Mouse (Mus musculus) embryonic facial prominence, embryonic 14.5 days (tissue): ENCODE results near the gene Mrpl18. TPM values are rescaled to one million over a fixed set of nuclear protein-coding genes. Genes with fewer than 3 reads are reported as not detected.

Source experiments
- ATAC-seq: fragments of 200-750 bp; cut with Nextera tagmentation; 2 replicates; pipeline ENCODE4 v1.8.0; 2017; ENCODE audit warnings: low read depth, moderate number of reproducible peaks, moderate TSS enrichment
- DNase-seq: peaks from one replicate; pipeline ENCODE4 v3.0.0-alpha.2; 2015; ENCODE audit warnings: low spot score
- H3K27ac ChIP-seq: fragments of 300-500 bp; sonication (generic); replicated peaks from 2 replicates; pipeline ENCODE4 v1.5.1; 2014; ENCODE audit warnings: low read depth, mild to moderate bottlenecking, low read length, moderate library complexity
- H3K27me3 ChIP-seq: fragments of 300-500 bp; sonication (generic); replicated peaks from 2 replicates; pipeline ENCODE4 v1.6.1; 2014; ENCODE audit warnings: low read length; ENCODE audit not compliant: control insufficient read depth, insufficient read depth
- H3K36me3 ChIP-seq: fragments of 300-500 bp; sonication (generic); 2 replicates; pipeline ENCODE4 v1.6.1; 2014; ENCODE audit warnings: low read length, mixed read lengths; ENCODE audit not compliant: control insufficient read depth, insufficient read depth
- H3K4me1 ChIP-seq: fragments of 300-500 bp; sonication (generic); 2 replicates; pipeline ENCODE4 v1.6.1; 2014; ENCODE audit warnings: antibody characterized with exemption, low read length; ENCODE audit not compliant: control insufficient read depth, insufficient read depth
- H3K4me2 ChIP-seq: fragments of 300-500 bp; sonication (generic); 2 replicates; pipeline ENCODE4 v1.6.1; 2014; ENCODE audit warnings: low read depth, mild to moderate bottlenecking, low read length, moderate library complexity, mixed read lengths
- H3K4me3 ChIP-seq: fragments of 300-500 bp; sonication (generic); 2 replicates; pipeline ENCODE4 v1.5.1; 2014; ENCODE audit warnings: low read depth, mild to moderate bottlenecking, low read length
- H3K9ac ChIP-seq: fragments of 300-500 bp; sonication (generic); 2 replicates; pipeline ENCODE4 v1.6.1; 2014; ENCODE audit warnings: low read depth, mild to moderate bottlenecking, low read length, moderate library complexity, mixed read lengths
- H3K9me3 ChIP-seq: fragments of 300-500 bp; sonication (generic); 2 replicates; pipeline ENCODE4 v1.6.1; 2016; ENCODE audit warnings: low read length; ENCODE audit not compliant: control insufficient read depth
- microRNA-seq: library from miRNA; unstranded; fragments of <30 nt; microRNA quantifications from one replicate; pipeline ENCODE4, GENCODE M21; 2016; ENCODE audit warnings: borderline number of aligned reads
- polyA plus RNA-seq: library from polyadenylated mRNA; unstranded; fragments of >200 nt; fragmentation: Nextera tagmentation; extraction: Ambion mirVana; gene quantifications from 2 replicates; pipeline ENCODE4 v1.2.1, GENCODE M21; 2014

Mrpl18 gene
- polyA plus RNA-seq, 1 experiment from 2014 or later = 123 TPM

- no peaks in the 10 kb centered on the region for H3K9me3 ChIP-seq
- H3K4me1 ChIP-seq = 0 out of 2 replicates have a peak, but pooled peaks cover 7% of the 10 kb centered on the region
- H3K27ac ChIP-seq = no peak overlapping the region
- no peaks in the 10 kb centered on the region for H3K36me3 ChIP-seq
- no peak overlapping the region for H3K4me3 ChIP-seq
- DNase-seq (no peak), ATAC-seq (no peak)
- no peak overlapping the region for H3K9ac ChIP-seq
- H3K27me3 ChIP-seq = no peaks in the 10 kb centered on the region
- H3K4me2 ChIP-seq = no peak overlapping the region
Measured at GRCm38 (mm10) chr17:12864111-12864510, 52.0 kb downstream of the Mrpl18 start.

Small RNA genes lying within 50 kb of the gene (microRNA-seq; reads per million reads assigned to microRNA genes)
- gene Gm24085 = not detected

Other genes starting within 250 kb of the Mrpl18 start
- 0.31 and 0.38 TPM in 2 replicates for gene Slc22a1, start 240.5 kb downstream of the Mrpl18 start, polyA plus RNA-seq
- gene Igf2r, start 146.7 kb downstream of the Mrpl18 start, polyA plus RNA-seq = 66.0 and 67.5 TPM in 2 replicates
- 0.99 and 2.1 TPM in 2 replicates for gene Mas1, start 48.2 kb downstream of the Mrpl18 start, polyA plus RNA-seq
- 0.10 and 0.14 TPM in 2 replicates for gene Mrgprh, start 40.3 kb downstream of the Mrpl18 start, polyA plus RNA-seq
- 1.9 and 2.8 TPM in 2 replicates for gene Pnldc1, start 6.1 kb downstream of the Mrpl18 start, polyA plus RNA-seq
- 408 and 423 TPM in 2 replicates for gene Tcp1, start 644 bp downstream of the Mrpl18 start, polyA plus RNA-seq
- 0.80 and 0.88 TPM in 2 replicates for gene Acat3, start 24.3 kb upstream of the Mrpl18 start, polyA plus RNA-seq
- gene Acat2, start 44.4 kb upstream of the Mrpl18 start, polyA plus RNA-seq = 85.8 and 98.2 TPM in 2 replicates
- 118 and 121 TPM in 2 replicates for gene Wtap, start 77.8 kb upstream of the Mrpl18 start, polyA plus RNA-seq
- gene Sod2, start 90.5 kb upstream of the Mrpl18 start, polyA plus RNA-seq = 117 and 136 TPM in 2 replicates
- gene Gpr31b, start 136.0 kb upstream of the Mrpl18 start, polyA plus RNA-seq = not detected in 2 replicates
- gene Tcp10b, start 144.8 kb upstream of the Mrpl18 start, polyA plus RNA-seq = 0.39 TPM in 1 of 2 replicates, not detected in the other
- 0.08 TPM in 1 of 2 replicates, not detected in the other for gene Unc93a, start 215.5 kb upstream of the Mrpl18 start, polyA plus RNA-seq